Mouse (Mus musculus) CD4-positive helper T cell, adult 2 months (primary cell): ENCODE data around the gene Mrps26.
"Not testable (repeated sequence)": the region's sequence is repeated elsewhere in the genome, so short reads cannot be mapped to it uniquely, and the experiment has no call there.

ENCODE experiments used
- DNase-seq: peaks from one replicate; pipeline ENCODE4 v3.0.0-alpha.2; 2012; ENCODE audit warnings: low read depth, missing footprints, low spot score

The Mrps26 gene

GRCm38 (mm10) chr2:130575873-130576272 lies 12.3 kb downstream of the Mrps26 start, which contains the start of gene Oxt:
TSS of gene Oxt (plus strand) at chr2:130576173.
- no peak for DNase-seq

GRCm38 (mm10) chr2:130576564-130576963 lies 13.0 kb downstream of the Mrps26 start:
- not testable (repeated sequence) for DNase-seq

DNA sequence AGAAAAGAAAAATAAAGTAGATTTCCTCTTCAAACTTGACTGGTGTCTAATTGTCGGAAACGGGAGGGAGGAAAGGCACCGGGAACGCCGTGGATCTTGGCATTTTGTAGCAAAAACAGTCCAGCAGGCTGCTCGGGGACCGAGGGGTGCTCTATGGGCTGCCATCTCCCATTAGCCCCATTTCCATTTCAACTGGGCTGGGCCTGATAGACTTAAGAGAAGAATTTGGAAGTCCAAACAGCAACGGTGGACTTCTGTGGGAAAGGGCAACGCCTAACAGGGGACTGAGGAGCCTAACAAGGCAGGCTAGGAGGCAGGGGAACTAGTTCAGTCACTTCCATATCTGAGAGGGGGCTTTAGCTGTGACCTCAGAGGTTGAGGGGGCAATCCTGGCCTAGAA lies 13.5 kb downstream of the Mrps26 start:
- no peak for DNase-seq

- DNase-seq: peak; percentile 68
These were observed 14.1 kb downstream of the Mrps26 start for GRCm38 (mm10) chr2:130577632-130578031.

DNA sequence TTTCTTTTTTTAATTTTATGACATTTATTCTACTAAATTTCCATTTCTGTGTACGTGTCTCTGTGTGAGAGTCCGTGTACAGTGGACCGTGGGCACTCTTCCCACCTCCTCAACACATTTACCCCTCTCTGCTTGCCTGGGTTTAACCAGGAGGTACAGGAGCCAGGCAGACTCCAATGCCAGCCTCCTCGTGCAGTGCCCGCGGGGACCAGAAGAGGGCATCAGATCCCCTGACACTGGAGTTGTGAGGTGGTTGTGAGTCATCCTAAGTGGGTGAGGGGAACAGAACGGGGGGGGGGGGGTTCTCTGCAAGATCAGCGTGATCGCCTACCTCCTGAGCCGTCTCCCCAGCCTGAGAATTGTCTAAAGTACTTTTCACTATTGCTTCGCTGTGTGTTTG lies 14.6 kb downstream of the Mrps26 start:
- peak; percentile 67 for DNase-seq

DNA sequence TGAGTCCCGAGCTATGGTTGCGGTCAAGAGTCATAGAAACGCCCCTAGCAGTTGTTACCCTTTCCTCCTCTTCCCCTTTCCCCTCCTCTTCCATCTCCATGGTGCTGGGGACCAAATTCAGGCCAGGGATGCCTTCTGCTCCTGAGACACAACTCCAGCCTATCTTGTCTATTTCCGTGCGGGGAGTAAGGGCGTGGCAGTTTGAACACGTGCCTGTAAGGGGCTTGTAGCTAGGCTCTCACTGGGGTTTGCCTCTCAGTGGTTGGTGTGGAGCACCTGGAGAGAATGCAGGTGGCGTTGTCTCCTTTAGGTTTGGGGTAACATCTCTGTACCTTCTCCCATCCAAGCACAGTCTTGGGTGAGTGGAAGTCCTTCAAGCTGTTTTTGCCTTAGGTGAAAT lies 16.2 kb downstream of the Mrps26 start:
- no peak for DNase-seq

DNA sequence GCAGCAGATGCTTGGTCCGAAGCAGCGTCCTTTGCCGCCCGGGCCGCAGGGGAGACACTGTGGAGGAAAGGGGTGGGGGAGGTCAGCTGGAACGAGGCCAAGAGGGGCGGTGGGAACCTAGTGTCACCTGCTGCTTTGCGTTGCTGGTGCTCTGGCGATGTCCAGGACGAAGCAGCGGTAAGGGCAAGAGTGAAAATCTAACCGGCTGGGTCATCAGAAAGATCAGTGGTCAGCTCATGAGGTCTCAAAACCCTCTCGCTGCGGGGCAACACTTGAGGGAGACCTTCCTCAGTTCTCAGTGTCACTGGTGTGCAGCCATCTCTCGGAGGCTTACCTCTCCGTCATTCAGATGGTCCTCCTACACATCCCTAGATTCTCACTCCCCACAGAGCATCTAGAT lies 17.7 kb downstream of the Mrps26 start:
- no peak for DNase-seq

DNA sequence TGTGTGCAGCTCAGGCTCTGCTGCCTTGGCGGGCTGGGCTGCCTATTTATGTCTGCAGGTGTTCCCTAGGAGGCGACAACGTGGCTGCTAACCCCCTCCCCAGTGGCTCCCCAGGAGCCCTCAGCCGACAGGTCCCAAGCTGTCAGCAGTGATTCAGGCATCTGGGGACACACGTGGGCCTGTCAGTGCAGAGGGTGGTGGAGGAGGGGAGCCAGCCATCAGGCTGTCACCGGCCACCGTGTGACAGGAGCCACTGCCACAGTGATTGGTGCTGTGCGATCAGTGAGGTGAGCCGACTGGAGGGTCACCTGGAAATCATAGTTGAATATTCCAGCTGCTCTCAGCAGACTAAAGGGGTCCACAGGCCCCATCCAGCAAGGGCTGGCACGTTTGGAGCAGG lies 19.0 kb downstream of the Mrps26 start, which contains the start of gene Avp:
Gene Avp (minus strand): TSS at position 3 of the 400 bp plus-strand sequence.
- DNase-seq: no peak

DNA sequence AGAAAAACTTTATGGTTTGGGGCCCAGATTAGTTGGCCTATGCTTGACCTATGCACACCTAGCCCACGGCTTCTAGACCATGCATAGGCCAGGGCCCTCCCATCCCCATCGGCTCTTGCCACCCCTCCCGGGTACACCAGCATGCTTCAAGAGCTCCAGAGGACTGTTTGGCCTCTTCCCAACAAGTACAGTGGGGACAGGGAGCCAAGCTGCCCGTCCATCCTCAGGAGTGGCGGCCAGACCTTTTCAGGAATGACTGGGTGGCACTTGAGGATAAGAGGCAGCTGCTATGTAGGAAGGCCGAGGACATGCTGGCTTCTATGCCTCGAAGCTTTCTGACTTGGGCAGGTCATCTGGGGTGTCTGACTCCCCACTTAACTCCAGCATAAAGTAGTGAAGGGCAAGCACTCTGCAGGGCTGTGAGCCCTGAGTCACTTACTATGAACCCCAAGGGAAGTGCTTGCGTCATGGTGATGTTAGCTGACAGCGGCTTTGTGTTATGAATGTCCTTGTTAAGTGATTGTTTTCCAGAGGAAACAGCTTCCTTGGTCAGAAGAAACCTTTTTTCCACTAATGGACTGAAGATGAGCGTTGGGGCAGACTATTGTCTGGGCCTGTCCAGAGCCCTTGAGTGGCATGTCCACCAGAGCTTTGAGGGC lies 20.5 kb downstream of the Mrps26 start:
- no peak for DNase-seq

- DNase-seq: no peak
These were observed 22.5 kb downstream of the Mrps26 start for GRCm38 (mm10) chr2:130586016-130586415.

DNA sequence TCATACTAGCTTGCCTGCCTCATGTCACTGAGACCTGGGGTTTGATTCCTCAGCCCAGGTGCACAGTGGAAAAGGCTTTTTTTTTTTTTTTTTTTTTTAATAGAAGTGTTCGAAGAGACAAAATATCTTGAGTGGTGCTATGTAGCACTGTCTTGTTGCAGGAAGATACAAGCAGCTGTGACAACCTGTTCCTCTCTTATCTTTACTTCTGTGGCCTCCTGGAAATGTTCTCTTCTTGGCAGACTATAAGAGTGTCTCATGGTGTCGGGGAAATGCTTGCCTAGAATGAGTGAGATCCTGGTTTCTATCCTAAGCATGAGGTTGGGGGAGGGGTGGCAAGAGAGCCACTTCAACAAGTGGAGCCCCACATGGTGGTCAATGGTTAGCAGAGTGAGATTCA lies 24.8 kb downstream of the Mrps26 start:
- no peak for DNase-seq

- no peak for DNase-seq
These were observed 25.6 kb downstream of the Mrps26 start for GRCm38 (mm10) chr2:130589157-130589556.

GRCm38 (mm10) chr2:130589761-130590160 lies 26.2 kb downstream of the Mrps26 start:
- no peak for DNase-seq

DNA sequence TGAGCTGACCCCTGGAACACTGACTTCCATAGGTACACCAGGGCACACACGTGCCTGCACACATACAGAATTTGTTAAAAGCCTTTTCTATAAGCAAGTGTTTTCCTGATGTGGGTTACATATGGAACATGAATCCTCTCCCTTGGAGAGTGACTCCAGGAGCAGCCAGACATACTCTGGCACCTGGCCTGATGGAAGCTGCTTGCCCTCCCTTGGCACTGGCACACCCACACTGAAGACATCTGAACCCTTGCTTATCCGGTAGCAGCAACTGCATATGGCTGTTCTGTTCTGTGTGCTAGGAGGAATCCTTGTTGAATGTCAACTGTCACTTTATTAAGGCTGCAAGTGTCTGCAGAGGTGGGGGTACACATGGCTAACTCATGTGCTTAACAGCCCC lies 27.5 kb downstream of the Mrps26 start:
- no peak for DNase-seq

- no peak for DNase-seq
These were observed 32.1 kb downstream of the Mrps26 start for GRCm38 (mm10) chr2:130595596-130595995.

DNA sequence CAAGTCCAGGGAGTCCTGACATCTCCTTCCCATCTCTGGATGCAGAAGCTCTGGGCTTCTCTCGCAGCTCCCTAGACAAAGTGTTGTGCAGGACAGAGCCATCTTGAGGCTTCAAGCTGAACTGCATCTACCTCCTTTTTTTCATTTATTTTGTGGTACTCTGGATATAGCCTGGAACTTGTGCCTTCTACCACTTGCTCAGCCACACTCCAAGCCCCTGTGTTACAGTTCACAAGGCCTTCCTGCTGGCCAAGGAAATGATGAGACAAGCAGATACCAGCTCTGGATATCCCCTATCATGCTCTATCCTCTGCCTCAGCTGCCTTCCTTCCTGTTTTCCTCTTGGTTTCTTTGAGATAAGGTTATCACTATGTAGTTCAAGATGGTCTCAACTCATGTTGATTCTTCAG lies 34.1 kb downstream of the Mrps26 start:
- DNase-seq: peak; percentile 24

GRCm38 (mm10) chr2:130598399-130598798 lies 34.9 kb downstream of the Mrps26 start:
- DNase-seq: no peak

- no peak for DNase-seq
These were observed 38.7 kb downstream of the Mrps26 start for GRCm38 (mm10) chr2:130602195-130602594.

DNA sequence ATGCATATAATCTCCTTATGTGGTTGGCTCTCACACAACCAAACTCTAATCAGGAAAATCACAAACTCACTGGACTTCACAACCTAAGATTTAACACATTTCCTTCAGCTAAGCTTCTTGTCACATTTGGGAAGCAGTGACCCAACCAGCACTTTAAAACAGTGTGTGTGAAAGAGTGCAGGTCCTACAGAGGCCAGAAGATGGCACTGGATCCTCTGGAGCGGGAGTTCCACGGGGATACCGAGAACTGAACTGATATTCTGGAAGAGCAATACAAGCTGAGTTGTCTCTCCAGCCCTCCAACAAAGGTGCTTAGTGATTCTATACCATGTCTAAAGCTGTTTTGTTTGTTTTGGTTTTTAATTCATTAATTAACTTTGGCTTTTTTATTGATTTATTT lies 49.5 kb downstream of the Mrps26 start:
- no peak for DNase-seq
